Mouse (Mus musculus): ENCODE results near the gene Ddx60. TPM values are rescaled to one million over a fixed set of nuclear protein-coding genes. Genes with fewer than 3 reads are reported as not detected.

The Ddx60 gene
- polyA plus RNA-seq, 1 experiment from 2014 or later = 0.34 TPM

DNA sequence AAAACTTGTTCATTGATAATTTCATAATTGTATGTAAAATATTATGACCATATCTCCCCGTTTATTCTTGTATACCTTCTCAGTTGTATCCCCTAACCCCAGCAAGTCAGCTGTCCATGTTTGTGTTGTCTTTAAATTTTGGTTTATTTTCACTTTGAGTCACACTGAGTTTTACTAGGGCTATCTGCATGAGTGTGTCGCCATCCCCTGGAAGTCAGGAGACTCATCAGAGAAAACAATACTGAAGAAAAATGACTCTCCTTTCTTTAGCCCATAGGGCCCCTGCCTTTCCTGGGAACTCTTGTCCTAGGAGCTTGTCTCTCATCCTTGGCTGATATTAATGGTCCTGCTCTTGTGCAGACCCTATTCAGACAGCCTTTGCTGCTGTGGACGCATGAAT is 106.5 kb downstream of the Ddx60 start:
- no peak for ATAC-seq
- 84% methylated on average over 3 of the region's 3 CpGs for WGBS
- H3K4me2 ChIP-seq (ENCODE audit: low read length) = no peak overlapping the region

GRCm38 (mm10) chr8:62046809-62047208 is 118.9 kb downstream of the Ddx60 start:
- H3K4me2 ChIP-seq (ENCODE audit: low read length) = no peak overlapping the region
- 38% methylated on average over 2 of the region's 2 CpGs for whole genome bisulfite sequencing
- no peaks in the 10 kb centered on the region for H3K4me1 ChIP-seq (ENCODE audit: control insufficient read depth, insufficient read depth, low read length)
- no peaks in the 10 kb centered on the region for H3K9me3 ChIP-seq (replicated peaks; ENCODE audit: control insufficient read depth, low read length, poor library complexity, severe bottlenecking)
- no peak overlapping the region for H3K4me3 ChIP-seq (ENCODE audit: low read depth, low read length)
- no peak for ATAC-seq
- no peaks in the 10 kb centered on the region for H3K27me3 ChIP-seq (ENCODE audit: control insufficient read depth, insufficient read depth, low read depth, low read length)
- no peaks in the 10 kb centered on the region for H3K36me3 ChIP-seq (ENCODE audit: control insufficient read depth, insufficient read depth, low read length)
- H3K27ac ChIP-seq (ENCODE audit: low read length) = no peak overlapping the region
- no peak overlapping the region for H3K9ac ChIP-seq (ENCODE audit: low read depth, low read length)

More for the DNA sequence above, 106.5 kb downstream of the Ddx60 start:
- H3K27me3 ChIP-seq (ENCODE audit: control insufficient read depth, insufficient read depth, low read depth, low read length) = no peaks in the 10 kb centered on the region
- H3K27ac ChIP-seq (ENCODE audit: low read length) = no peak overlapping the region
- H3K9me3 ChIP-seq (replicated peaks; ENCODE audit: control insufficient read depth, low read length, poor library complexity, severe bottlenecking) = no peaks in the 10 kb centered on the region
- no peaks in the 10 kb centered on the region for H3K4me1 ChIP-seq (ENCODE audit: control insufficient read depth, insufficient read depth, low read length)
- H3K4me3 ChIP-seq (ENCODE audit: low read depth, low read length) = no peak overlapping the region
- no peaks in the 10 kb centered on the region for H3K36me3 ChIP-seq (ENCODE audit: control insufficient read depth, insufficient read depth, low read length)
- no peak overlapping the region for H3K9ac ChIP-seq (ENCODE audit: low read depth, low read length)

DNA sequence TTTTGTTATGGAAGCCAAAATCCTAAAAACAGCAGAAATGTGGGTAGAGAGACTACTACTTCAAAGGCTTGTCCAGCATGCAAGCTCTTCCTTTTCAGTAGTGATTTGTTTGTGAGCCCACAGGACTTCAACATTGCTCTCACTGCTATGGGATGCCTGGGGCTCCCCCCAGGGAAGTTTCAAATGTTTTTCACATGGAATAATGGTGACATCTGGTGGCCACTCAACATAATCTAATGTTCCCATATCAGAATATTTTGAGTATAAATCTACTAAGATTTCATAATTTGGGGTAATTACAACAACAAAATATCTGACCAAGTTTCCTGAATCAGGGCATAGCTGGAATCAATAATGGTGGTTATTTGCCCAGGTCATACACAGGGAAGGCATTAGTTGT is 132.5 kb downstream of the Ddx60 start:
- Histone ChIP-seq H3K4me2 (ENCODE audit: low read length) (no peak overlapping the region), H3K9me3 (replicated peaks; ENCODE audit: control insufficient read depth, low read length, poor library complexity, severe bottlenecking) (no peaks in the 10 kb centered on the region), H3K9ac (ENCODE audit: low read depth, low read length) (no peak overlapping the region), H3K36me3 (ENCODE audit: control insufficient read depth, insufficient read depth, low read length) (no peaks in the 10 kb centered on the region), H3K4me1 (ENCODE audit: control insufficient read depth, insufficient read depth, low read length) (no peaks in the 10 kb centered on the region), H3K4me3 (ENCODE audit: low read depth, low read length) (no peak overlapping the region), H3K27ac (ENCODE audit: low read length) (no peak overlapping the region), H3K27me3 (ENCODE audit: control insufficient read depth, insufficient read depth, low read depth, low read length) (no peaks in the 10 kb centered on the region)
- no peak for ATAC-seq

DNA sequence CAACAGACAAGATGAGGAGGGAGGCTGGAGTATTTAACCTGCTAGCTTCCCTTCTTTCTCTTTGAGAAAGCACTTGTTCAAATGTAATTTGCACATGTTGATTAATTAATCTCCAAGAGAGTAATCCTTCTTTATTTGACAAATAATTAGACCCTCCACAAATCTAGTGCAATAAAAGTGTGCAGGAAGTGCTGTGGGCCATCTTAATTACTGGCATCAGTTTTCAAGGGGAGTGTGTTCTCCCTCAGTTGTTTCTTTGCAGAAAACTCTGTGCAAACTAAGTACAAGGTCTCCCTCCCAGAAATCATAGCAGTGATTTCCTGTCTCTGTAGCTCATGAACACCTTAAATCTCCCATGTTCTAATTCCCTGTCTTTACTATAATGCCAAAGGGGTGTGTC is 140.4 kb downstream of the Ddx60 start:
- Histone ChIP-seq H3K9ac (ENCODE audit: low read depth, low read length) (no peak overlapping the region), H3K27ac (ENCODE audit: low read length) (no peak overlapping the region)
- ATAC-seq = no peak

GRCm38 (mm10) chr8:62080195-62080802 is 152.4 kb downstream of the Ddx60 start:
- H3K4me1 ChIP-seq (ENCODE audit: control insufficient read depth, insufficient read depth, low read length) = no peaks in the 10 kb centered on the region
- no peak overlapping the region for H3K27ac ChIP-seq (ENCODE audit: low read length)
- H3K9me3 ChIP-seq (replicated peaks; ENCODE audit: control insufficient read depth, low read length, poor library complexity, severe bottlenecking) = no peaks in the 10 kb centered on the region
- H3K4me3 ChIP-seq (ENCODE audit: low read depth, low read length) = no peak overlapping the region
- H3K36me3 ChIP-seq (ENCODE audit: control insufficient read depth, insufficient read depth, low read length) = no peaks in the 10 kb centered on the region
- H3K27me3 ChIP-seq (ENCODE audit: control insufficient read depth, insufficient read depth, low read depth, low read length) = no peaks in the 10 kb centered on the region
- no peak overlapping the region for H3K9ac ChIP-seq (ENCODE audit: low read depth, low read length)
- ATAC-seq = peak; percentile 92
- no peak overlapping the region for H3K4me2 ChIP-seq (ENCODE audit: low read length)
- WGBS = 42% methylated on average over 3 of the region's 3 CpGs

More for the DNA sequence above, 140.4 kb downstream of the Ddx60 start:
- no peaks in the 10 kb centered on the region for H3K4me1 ChIP-seq (ENCODE audit: control insufficient read depth, insufficient read depth, low read length)
- H3K4me3 ChIP-seq (ENCODE audit: low read depth, low read length) = no peak overlapping the region
- H3K36me3 ChIP-seq (ENCODE audit: control insufficient read depth, insufficient read depth, low read length) = no peaks in the 10 kb centered on the region
- H3K4me2 ChIP-seq (ENCODE audit: low read length) = no peak overlapping the region
- no peaks in the 10 kb centered on the region for H3K9me3 ChIP-seq (replicated peaks; ENCODE audit: control insufficient read depth, low read length, poor library complexity, severe bottlenecking)
- no peaks in the 10 kb centered on the region for H3K27me3 ChIP-seq (ENCODE audit: control insufficient read depth, insufficient read depth, low read depth, low read length)

DNA sequence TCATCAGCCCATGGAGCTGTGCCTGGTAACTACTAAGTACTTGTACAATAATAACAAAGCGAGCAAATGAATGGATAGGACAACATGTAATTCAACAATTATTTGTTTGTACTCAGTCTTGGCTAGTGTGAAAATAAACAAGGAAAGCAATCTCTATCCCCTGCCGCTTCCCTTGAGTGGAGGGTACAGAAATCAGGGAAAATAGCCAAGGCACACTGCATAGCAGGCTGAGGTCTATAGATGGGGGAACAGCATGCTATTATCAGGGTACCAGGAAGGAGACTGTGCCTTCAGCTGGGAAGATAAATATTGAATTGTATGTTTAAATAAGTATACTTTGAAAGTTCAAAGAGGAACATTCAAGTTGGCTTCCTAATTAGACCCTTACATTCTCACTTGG is 153.9 kb downstream of the Ddx60 start:
- Histone ChIP-seq H3K9ac (ENCODE audit: low read depth, low read length) (no peak overlapping the region), H3K9me3 (replicated peaks; ENCODE audit: control insufficient read depth, low read length, poor library complexity, severe bottlenecking) (no peaks in the 10 kb centered on the region), H3K27me3 (ENCODE audit: control insufficient read depth, insufficient read depth, low read depth, low read length) (no peaks in the 10 kb centered on the region), H3K27ac (ENCODE audit: low read length) (no peak overlapping the region), H3K4me3 (ENCODE audit: low read depth, low read length) (no peak overlapping the region), H3K4me2 (ENCODE audit: low read length) (no peak overlapping the region), H3K36me3 (ENCODE audit: control insufficient read depth, insufficient read depth, low read length) (no peaks in the 10 kb centered on the region), H3K4me1 (ENCODE audit: control insufficient read depth, insufficient read depth, low read length) (no peaks in the 10 kb centered on the region)
- WGBS = 86% methylated on average over 2 of the region's 2 CpGs
- peak; percentile 29; the same call in 1 of the 2 replicates for ATAC-seq

Other genes with a start within 250 kb of the Ddx60 start
- 15.4 and 15.5 TPM in 2 replicates for gene Palld, start 25.4 kb upstream of the Ddx60 start, polyA plus RNA-seq (2015; fragmentation: Nextera tagmentation; extraction: Ambion mirVana)
- not detected in 2 replicates for gene Anxa10, start 195.1 kb downstream of the Ddx60 start, polyA plus RNA-seq (2015; fragmentation: Nextera tagmentation; extraction: Ambion mirVana)

All from midbrain, embryonic 16.5 days (tissue).